Mouse (Mus musculus) heart, postnatal 14 days (tissue): Measurements from ENCODE around the gene Tmem150b. TPM values are rescaled to one million over a fixed set of nuclear protein-coding genes. Genes with fewer than 3 reads are reported as not detected.

Experiments used
- DNase-seq, 2 experiments: peaks; one replicate each; pipeline ENCODE4 v3.0.0; 2021 to 2022
- intact Hi-C: fragments of 180-260 bp; cut with DNase I; formaldehyde crosslinking; loops from one replicate; pipeline ENCODE4 v1.15.1; 2025
- total RNA-seq, 2 experiments: library from RNA; stranded (reverse); gene quantifications; 2 replicates each; pipeline ENCODE4 v1.2.3; 2021

Tmem150b gene
- total RNA-seq, 2 experiments from 2014 or later, result not detected

GRCm38 (mm10) chr7:4670655-4671255 is 54.3 kb downstream of the Tmem150b start:
- DNase-seq, result no peak

GRCm38 (mm10) chr7:4669156-4669555 is 55.9 kb downstream of the Tmem150b start:
- no peak for DNase-seq
- intact Hi-C loops, result no loop called here

More at GRCm38 (mm10) chr7:4670655-4671255, 54.3 kb downstream of the Tmem150b start:
- intact Hi-C loops, result no loop called here

- DNase-seq, result no peak
- intact Hi-C loops, result no loop called here
Observed at GRCm38 (mm10) chr7:4668506-4668905, 56.5 kb downstream of the Tmem150b start.

GRCm38 (mm10) chr7:4666871-4667270 is 58.2 kb downstream of the Tmem150b start:
- no peak for DNase-seq
- intact Hi-C loops, result no loop called here

GRCm38 (mm10) chr7:4663742-4664141 is 61.3 kb downstream of the Tmem150b start:
- no peak for DNase-seq
- intact Hi-C loops, result no loop called here

GRCm38 (mm10) chr7:4663179-4663578 is 61.9 kb downstream of the Tmem150b start:
- intact Hi-C loops, result no loop called here
- no peak for DNase-seq

- no peak for DNase-seq
- intact Hi-C loops, result loop anchor here (2.0 kb wide), 1 partner anchor 23 kb away; no protein-coding TSS in a partner anchor
Observed at GRCm38 (mm10) chr7:4659911-4660443, 65.1 kb downstream of the Tmem150b start.

GRCm38 (mm10) chr7:4658912-4659551 is 66.0 kb downstream of the Tmem150b start, which contains the start of gene Ppp6r1:
Gene Ppp6r1 (minus strand): TSS chr7:4659019.
- intact Hi-C loops, result loop anchor here (2.0 kb wide), 1 partner anchor 24 kb away; no protein-coding TSS in a partner anchor
- peak; percentile 97 to 98 for DNase-seq

GRCm38 (mm10) chr7:4658128-4658907 is 66.7 kb downstream of the Tmem150b start:
- peak in 1 of 2 experiments; percentile 15 for DNase-seq
- intact Hi-C loops, result loop anchor here (2.0 kb wide), 1 partner anchor 24 kb away; no protein-coding TSS in a partner anchor

GRCm38 (mm10) chr7:4657521-4658127 is 67.4 kb downstream of the Tmem150b start:
- no peak for DNase-seq
- intact Hi-C loops, result loop anchor here (2.0 kb wide), 1 partner anchor 25 kb away; no protein-coding TSS in a partner anchor

Other genes starting within 250 kb of the Tmem150b start
- gene Ppp1r12c, start 223.6 kb downstream of the Tmem150b start, total RNA-seq, result 10 to 100 TPM; 76.0 to 82.1 TPM
- 10 to 100 TPM; 25.4 to 33.6 TPM for gene Tnnt1, start 208.9 kb downstream of the Tmem150b start, total RNA-seq
- 1,000 to 10,000 TPM; 7,272 to 7,308 TPM for gene Tnni3, start 201.0 kb downstream of the Tmem150b start, total RNA-seq
- gene Dnaaf3, start 192.8 kb downstream of the Tmem150b start, total RNA-seq, result 1 to 10 TPM; 1.8 to 1.9 TPM
- gene Syt5, start 177.7 kb downstream of the Tmem150b start, total RNA-seq, result 1 to 10 TPM; 1.4 to 1.9 TPM
- gene Ptprh, start 121.2 kb downstream of the Tmem150b start, total RNA-seq, result not detected
- 1 to 10 TPM; 6.8 to 7.4 TPM for gene Tmem86b, start 93.8 kb downstream of the Tmem150b start, total RNA-seq
- 10 to 100 TPM; 73.7 to 78.8 TPM for gene Ppp6r1, start 66.2 kb downstream of the Tmem150b start, total RNA-seq
- 10 to 100 TPM; 29.2 to 33.7 TPM for gene Hspbp1, start 40.2 kb downstream of the Tmem150b start, total RNA-seq
- 1 to 10 TPM; 1.6 to 1.8 TPM for gene Brsk1, start 34.6 kb downstream of the Tmem150b start, total RNA-seq
- 10 to 100 TPM; 30.5 to 31.9 TPM for gene Kmt5c, start 14.9 kb upstream of the Tmem150b start, total RNA-seq
- gene Cox6b2, start 27.8 kb upstream of the Tmem150b start, total RNA-seq, result 1 to 10 TPM; 5.2 to 7.0 TPM
- gene Fam71e2, start 46.1 kb upstream of the Tmem150b start, total RNA-seq, result not detected
- gene Il11, start 57.6 kb upstream of the Tmem150b start, total RNA-seq, result under 1 TPM in 1 of 2 experiments, not detected in 1; 0.12 TPM
- gene Tmem190, start 57.7 kb upstream of the Tmem150b start, total RNA-seq, result not detected
- 1 to 10 TPM; 4.2 to 4.3 TPM for gene Tmem238, start 64.4 kb upstream of the Tmem150b start, total RNA-seq
- gene Rpl28, start 67.6 kb upstream of the Tmem150b start, total RNA-seq, result 100 to 1,000 TPM; 469 to 532 TPM
- 100 to 1,000 TPM in 1 of 2 experiments, 10 to 100 TPM in 1; 97.9 to 112 TPM for gene Ube2s, start 87.3 kb upstream of the Tmem150b start, total RNA-seq
- under 1 TPM in 1 of 2 experiments, not detected in 1; 0.05 TPM for gene Shisa7, start 119.4 kb upstream of the Tmem150b start, total RNA-seq
- 1 to 10 TPM; 3.1 to 4.2 TPM for gene Isoc2b, start 145.0 kb upstream of the Tmem150b start, total RNA-seq
- 10 to 100 TPM; 22.9 to 27.0 TPM for gene Isoc2a, start 151.9 kb upstream of the Tmem150b start, total RNA-seq
- gene Gm36210, start 181.3 kb upstream of the Tmem150b start, total RNA-seq, result not detected
- gene Zfp628, start 190.0 kb upstream of the Tmem150b start, total RNA-seq, result 1 to 10 TPM; 9.4 to 9.6 TPM
- gene Nat14, start 196.8 kb upstream of the Tmem150b start, total RNA-seq, result 1 to 10 TPM; 5.9 to 6.1 TPM
- 1 to 10 TPM; 7.8 TPM for gene Ssc5d, start 200.5 kb upstream of the Tmem150b start, total RNA-seq
- 10 to 100 TPM in 1 of 2 experiments, 1 to 10 TPM in 1; 4.2 to 11.6 TPM for gene Sbk2, start 239.2 kb upstream of the Tmem150b start, total RNA-seq
- 10 to 100 TPM; 14.9 to 37.3 TPM for gene Sbk3, start 245.9 kb upstream of the Tmem150b start, total RNA-seq